Mouse (Mus musculus): ENCODE data around the gene Bcl7b.
A peak's percentile ranks its signal among the peaks of the same experiment; 100 is the strongest.
"Not testable (repeated sequence)": the region's sequence is repeated elsewhere in the genome, so short reads cannot be mapped to it uniquely, and the experiment has no call there.

Gene Bcl7b

DNA sequence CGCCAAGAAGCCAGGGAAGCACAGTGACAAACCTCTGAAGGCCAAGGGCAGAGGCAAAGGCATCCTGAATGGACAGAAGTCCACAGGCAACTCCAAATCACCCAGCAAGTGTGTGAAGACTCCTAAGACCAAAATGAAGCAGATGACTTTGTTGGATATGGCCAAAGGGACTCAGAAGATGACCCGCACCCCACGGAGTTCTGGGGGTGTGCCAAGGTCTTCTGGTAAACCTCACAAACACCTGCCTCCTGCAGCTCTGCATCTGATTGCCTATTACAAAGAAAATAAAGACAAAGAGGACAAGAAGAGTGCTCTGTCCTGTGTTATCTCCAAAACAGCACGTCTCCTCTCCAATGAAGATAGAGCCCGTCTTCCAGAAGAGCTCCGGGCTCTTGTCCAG is 48.8 kb downstream of the Bcl7b start:
- no peak for DNase-seq (ENCODE audit: low read depth)

DNA sequence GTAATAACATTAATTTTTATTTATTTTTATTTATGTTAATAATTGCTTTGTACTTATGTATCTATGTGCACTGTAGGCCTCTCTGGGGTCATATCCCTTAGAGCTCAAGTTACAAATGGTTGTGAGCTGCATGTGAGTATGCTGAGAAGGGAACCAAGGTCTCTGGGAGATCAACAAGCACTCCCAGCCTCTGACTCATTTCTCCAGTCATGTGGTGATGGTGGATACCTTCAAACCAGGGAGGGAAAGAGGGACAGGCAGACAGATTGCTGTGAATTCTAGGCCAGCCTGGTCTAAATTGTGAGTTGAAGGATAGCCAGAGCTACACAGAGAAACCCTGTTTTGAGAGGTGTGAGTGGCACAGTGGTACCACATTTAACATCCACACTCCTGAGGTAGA is 52.9 kb downstream of the Bcl7b start:
- peak; percentile 58 for DNase-seq (ENCODE audit: low read depth)

DNA sequence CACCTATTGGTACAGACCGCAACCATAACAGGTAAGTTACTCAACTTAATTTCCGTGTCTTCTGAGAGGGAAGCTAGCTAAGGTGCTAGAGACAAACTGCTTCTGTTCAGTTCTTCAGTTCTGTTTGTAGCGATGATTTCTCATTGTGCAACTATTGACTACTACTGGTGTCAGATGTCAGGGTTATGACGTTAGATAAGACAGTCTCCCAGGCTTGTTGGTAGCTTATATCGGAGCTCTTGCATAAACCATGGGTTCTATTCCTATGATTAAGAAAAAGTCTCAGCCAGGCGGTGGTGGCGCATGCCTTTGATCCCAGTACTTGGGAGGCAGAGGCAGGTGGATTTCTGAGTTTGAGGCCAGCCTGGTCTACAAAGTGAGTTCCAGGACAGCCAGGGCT is 54.0 kb downstream of the Bcl7b start:
- DNase-seq (ENCODE audit: low read depth): no peak

DNA sequence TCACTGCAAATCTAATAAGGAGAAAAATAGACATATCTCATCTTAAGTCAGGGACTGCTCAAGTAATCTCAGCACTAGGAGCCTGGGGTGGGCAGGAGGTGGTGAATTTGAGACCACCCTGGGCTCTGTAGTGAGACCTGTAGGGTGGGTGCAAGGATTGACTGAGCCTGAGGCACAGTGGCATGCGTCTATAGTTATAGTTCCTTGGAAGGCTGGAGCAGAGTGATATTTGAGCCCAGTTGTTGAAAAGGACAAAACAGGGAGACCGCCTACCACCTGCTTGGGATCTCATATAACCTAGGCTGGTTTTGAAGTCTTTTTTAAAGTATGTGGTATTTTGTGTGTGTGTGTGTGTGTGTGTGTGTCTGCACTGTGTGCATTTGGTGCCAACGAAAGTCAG is 56.1 kb downstream of the Bcl7b start:
- DNase-seq (ENCODE audit: low read depth): no peak

DNA sequence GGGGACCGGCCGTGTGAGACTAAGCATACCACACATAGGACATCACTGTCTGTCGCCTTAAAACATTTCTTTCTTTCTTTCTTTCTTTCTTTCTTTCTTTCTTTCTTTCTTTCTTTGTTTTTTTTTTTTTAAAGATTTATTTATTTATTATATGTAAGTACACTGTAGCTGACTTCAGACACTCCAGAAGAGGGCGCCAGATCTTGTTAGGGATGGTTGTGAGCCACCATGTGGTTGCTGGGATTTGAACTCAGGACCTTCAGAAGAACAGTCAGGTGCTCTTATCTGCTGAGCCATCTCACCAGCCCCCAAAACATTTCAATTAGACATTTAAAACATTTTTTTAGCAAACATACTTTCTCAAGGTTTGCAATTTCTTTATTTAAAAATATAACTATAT is 57.8 kb downstream of the Bcl7b start:
- not testable (repeated sequence) for DNase-seq (ENCODE audit: low read depth)

DNA sequence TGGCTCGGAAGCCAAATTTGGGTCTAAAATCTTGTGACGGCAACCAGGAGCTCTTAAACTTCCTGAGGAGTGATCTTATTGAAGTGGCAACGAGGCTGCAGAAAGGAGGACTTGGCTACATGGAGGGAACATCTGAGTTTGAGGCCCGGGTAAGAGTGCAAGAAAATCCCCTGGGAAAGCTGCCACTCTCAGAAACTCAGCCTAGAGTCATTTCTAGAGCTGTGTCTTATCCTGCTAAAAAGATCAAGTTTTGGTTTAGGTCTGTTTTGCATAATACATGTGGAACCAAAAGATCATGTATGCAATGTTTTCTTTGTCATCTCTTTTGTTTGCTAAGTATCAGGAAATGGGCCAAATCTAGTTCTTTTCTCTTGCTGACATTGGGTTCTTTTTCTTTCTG is 62.1 kb downstream of the Bcl7b start:
- DNase-seq (ENCODE audit: low read depth): no peak

Measured in NIH3T3 (cell line).